Mouse (Mus musculus) gastrocnemius, postnatal 14 days (tissue): ENCODE measurements at regions not wholly inside any gene's neighbourhood (a gene's known extent, or its start where the extent isn't known, plus 50 kb on each side); places are given as distances from the start of the nearest gene placed in this dataset.

Experiments used
- DNase-seq: peaks from one replicate; pipeline ENCODE4 v3.0.0; 2021; ENCODE audit warnings: mixed read lengths
- intact Hi-C: fragments of 180-260 bp; cut with DNase I; formaldehyde crosslinking; loops from one replicate; pipeline ENCODE4 v1.15.1; 2025; ENCODE audit warnings: low total_unique reads

DNA sequence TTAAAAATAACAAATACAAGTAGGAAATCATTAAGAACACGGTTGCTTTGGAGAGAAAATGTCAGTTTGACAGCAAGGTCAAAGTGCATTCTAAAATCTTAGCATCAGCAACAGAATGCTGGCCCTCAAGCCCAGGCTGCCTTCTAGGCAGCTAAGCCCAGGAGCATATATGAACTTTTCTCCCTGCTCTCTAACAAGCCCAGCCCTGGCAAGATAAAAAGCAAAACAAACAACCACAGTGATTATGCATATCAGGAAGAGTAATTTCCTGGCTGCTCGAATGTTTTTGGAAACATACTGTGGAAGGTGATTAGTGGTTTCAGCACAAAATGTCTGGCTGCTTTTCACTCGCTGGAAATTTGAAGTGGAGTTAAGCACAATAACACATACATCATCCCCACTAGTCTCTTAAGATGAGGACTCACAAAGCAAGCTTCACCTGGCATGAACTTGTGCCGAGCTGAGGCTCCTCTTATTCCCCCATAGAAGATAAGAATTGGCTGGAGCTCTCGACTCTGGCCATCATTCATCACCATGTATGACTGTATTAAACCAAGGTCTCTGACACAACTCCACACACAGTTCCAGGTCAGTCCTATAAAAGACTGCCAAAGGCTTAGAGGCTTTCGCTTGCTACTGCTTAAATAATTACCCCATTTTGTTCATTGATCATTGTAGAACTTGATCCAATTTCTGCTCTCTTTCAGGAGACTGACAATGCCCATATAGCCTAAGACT, 574.0 kb downstream of the Rps29 start:
- intact Hi-C loops, result no loop called here
- DNase-seq, result no peak

DNA sequence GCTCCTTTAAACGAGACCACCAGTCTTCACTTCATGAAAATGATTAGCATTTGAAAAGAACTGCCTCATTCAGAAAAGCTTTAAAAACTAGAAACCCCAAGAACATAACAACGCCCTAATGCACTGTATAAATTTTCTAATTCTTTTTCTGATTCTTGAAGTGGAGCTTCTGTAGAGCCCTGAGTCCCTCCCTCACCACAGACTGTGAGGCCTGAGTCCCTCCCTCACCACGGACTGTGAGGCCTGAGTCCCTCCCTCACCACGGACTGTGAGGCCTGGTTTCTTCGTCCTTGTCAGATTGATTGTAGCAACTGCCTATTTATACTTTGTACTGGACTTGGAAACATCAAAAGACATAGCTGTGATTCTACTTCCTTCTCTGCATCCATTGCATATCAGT, 579.1 kb downstream of the Rps29 start:
- intact Hi-C loops, result no loop called here
- DNase-seq, result no peak

DNA sequence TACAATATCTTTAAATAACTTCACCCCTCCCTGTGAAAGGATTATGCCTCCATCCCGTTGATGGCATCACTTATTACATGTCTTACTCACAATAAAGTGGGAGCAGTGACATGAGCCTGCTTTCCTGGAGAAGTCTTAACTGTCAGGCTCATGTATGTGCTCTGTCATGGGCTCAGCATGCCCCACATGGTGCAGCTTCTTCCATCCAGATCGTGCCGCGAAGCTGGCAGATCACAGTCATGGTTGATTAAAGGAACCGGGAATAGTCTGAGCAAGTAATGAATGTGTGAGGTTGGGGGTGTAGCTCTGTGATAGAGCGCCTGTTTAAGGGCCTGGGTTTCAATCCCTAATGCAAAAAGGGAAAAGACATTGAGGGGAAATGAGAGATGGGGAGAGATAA, 581.5 kb downstream of the Rps29 start:
- DNase-seq, result no peak
- intact Hi-C loops, result no loop called here

DNA sequence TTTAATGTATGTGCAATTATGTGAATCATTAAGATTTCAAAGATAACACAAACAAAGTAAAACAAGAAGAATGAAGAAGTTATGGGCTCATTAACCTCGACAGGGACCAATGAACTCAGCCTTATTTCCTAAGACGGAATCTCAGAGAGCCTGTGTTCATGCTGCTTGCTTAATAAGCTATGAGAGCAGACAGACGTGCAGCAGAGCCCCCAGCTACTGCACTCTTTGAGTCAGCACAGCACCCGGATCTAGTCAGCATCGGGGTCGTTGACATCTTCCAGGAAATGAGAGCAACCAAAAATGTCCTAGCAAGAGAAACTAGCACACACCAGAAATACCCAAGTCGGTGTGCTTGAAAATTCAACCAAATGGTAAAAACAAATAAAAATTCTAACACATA, 582.1 kb downstream of the Rps29 start:
- intact Hi-C loops, result no loop called here
- no peak for DNase-seq

DNA sequence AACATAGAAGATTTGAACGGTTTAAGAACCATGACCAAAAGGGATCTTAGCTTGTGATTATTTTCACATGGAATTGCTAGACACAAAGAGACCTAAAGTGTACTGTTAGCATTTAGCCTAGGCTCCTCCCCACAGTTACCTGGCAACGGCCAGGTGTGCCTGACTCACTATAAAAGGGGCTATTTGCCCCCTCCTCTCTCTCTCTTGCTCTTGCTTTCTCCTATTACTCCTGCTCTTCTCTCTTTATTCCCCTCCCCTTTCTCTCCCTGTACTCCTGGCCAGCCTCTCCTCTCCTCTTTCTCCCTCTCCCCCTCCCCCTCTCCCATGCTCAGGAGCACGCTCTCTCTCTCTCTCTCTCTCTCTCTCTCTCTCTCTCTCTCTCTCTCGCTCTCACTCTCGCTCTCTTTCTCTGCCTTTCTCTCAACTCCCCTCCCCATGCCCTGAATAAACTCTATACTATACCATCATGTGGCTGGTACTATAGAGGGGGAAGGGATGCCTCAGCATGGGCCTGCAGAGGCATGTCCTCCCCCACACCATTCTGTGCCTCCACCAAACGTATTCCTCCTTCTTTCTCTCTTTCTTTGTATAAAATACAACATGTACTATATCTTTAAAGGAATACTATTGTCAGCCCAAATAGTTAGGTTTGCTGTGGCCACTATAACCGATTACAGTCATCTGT, 603.9 kb downstream of the Rps29 start:
- DNase-seq, result no peak
- intact Hi-C loops, result no loop called here

GRCm38 (mm10) chr12:68554292-68554691, 604.7 kb downstream of the Rps29 start:
- intact Hi-C loops, result no loop called here
- no peak for DNase-seq

DNA sequence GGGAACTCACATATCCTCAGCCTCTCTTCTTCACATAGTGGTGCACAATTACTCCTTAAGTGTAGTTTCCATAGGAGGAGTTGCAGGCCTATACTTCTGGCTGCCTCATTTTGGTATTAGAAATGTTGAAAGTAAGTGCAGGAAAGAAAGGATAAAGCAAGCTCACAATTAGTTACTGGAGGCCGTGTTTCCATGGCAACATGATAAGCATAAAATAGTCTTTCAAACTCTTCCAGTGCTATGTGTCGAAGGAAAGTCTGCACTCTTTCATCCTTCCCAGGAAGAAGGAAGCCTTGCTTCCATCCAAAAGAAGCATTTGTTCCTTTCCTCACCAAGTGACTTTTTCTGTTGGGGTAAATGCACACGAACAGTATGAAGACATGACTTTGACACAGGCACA, 617.2 kb downstream of the Rps29 start:
- DNase-seq, result no peak
- intact Hi-C loops, result no loop called here

GRCm38 (mm10) chr12:68500794-68501193, 658.2 kb downstream of the Rps29 start:
- intact Hi-C loops, result no loop called here
- no peak for DNase-seq

- DNase-seq, result no peak
- intact Hi-C loops, result no loop called here
Measured at GRCm38 (mm10) chr12:68463032-68463431, 696.0 kb downstream of the Rps29 start.

DNA sequence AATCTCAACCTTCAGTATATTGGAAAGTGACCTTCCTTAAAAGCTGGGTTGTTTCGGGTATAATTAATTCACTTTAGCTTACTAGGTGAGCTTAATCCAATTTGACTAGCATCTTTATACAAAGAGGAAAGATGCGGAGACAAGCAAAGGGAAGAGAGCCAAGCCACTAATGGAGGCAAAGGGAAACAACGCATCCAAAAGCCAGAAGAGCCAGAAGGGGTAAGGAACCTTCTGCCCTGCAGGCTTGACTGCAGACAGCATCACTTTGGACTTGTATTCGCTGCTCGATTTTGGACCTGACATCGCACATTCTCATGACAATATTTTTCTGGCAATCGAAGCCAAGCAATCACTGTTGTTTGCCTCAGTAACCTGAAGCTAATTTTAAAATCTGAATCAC, 700.8 kb downstream of the Rps29 start:
- no peak for DNase-seq
- intact Hi-C loops, result no loop called here

- intact Hi-C loops, result no loop called here
- no peak for DNase-seq
Measured at GRCm38 (mm10) chr12:68426601-68427000, 732.4 kb downstream of the Rps29 start.

- intact Hi-C loops, result no loop called here
- no peak for DNase-seq
Measured at GRCm38 (mm10) chr12:68425006-68425405, 734.0 kb downstream of the Rps29 start.
